Mouse (Mus musculus) liver, adult 2 months (tissue): ENCODE results near the gene Psmg3. TPM values are rescaled to one million over a fixed set of nuclear protein-coding genes. Genes with fewer than 3 reads are reported as not detected.
A peak's percentile ranks its signal among the peaks of the same experiment; 100 is the strongest.

Experiments
- DNase-seq: peaks from one replicate; pipeline ENCODE4 v3.0.0-alpha.2; 2011; ENCODE audit warnings: low read depth, low spot score; ENCODE audit errors: extremely low read depth
- H3K27ac ChIP-seq: fragments of 200-500 bp; replicated peaks from 2 replicates; pipeline ENCODE4 v1.5.1; 2012; ENCODE audit warnings: low read depth, mild to moderate bottlenecking, control low read depth, inconsistent platforms, low read length; ENCODE audit not compliant: insufficient read depth
- H3K27me3 ChIP-seq: fragments of 200-500 bp; 2 replicates; pipeline ENCODE4 v1.6.1; 2012; ENCODE audit warnings: mild to moderate bottlenecking, moderate library complexity, low read length, inconsistent platforms; ENCODE audit not compliant: control insufficient read depth, insufficient read depth
- H3K36me3 ChIP-seq: fragments of 200-500 bp; 2 replicates; pipeline ENCODE4 v1.6.1; 2012; ENCODE audit warnings: low read length, inconsistent platforms; ENCODE audit not compliant: control insufficient read depth, insufficient read depth
- H3K4me1 ChIP-seq: fragments of 200-500 bp; 2 replicates; pipeline ENCODE4 v1.6.1; 2011; ENCODE audit warnings: low read length; ENCODE audit not compliant: control insufficient read depth, insufficient read depth
- H3K4me3 ChIP-seq: fragments of 200-500 bp; 2 replicates; pipeline ENCODE4 v1.5.1; 2011; ENCODE audit warnings: low read depth, mild to moderate bottlenecking, control low read depth, low read length, moderate library complexity; ENCODE audit not compliant: insufficient read depth
- H3K79me2 ChIP-seq: fragments of 200-500 bp; 2 replicates; pipeline ENCODE4 v1.6.1; 2012; ENCODE audit warnings: inconsistent platforms, mild to moderate bottlenecking, low read length, moderate library complexity; ENCODE audit not compliant: control insufficient read depth, insufficient read depth
- H3K9ac ChIP-seq: fragments of 200-500 bp; 2 replicates; pipeline ENCODE4 v1.6.1; 2012; ENCODE audit warnings: low read depth, mild to moderate bottlenecking, control low read depth, inconsistent platforms, low read length
- CTCF ChIP-seq: fragments of 200-500 bp; IDR thresholded peaks from 2 replicates; pipeline ENCODE4 v1.5.1; 2011; ENCODE audit warnings: low read depth, low read length, control low read depth
- POLR2A ChIP-seq: fragments of 200-500 bp; IDR thresholded peaks from 2 replicates; pipeline ENCODE4 v1.6.1; 2011; ENCODE audit warnings: low read length, control low read depth; ENCODE audit not compliant: insufficient read depth; ENCODE audit errors: extremely low read depth
- WGBS: fragments of 180-500 bp; shearing (Covaris S2); methylation state at CpG from one replicate; pipeline ENCODE4 v1.1.7; 2018; 5-methylcytosine and 5-hydroxymethylcytosine counted together
- polyA plus RNA-seq: library from polyadenylated mRNA; depleted of rRNA; stranded (reverse); fragments of >200 nt; gene quantifications from 2 replicates; pipeline ENCODE4 v1.2.3, GENCODE M21; 2012
- total RNA-seq: library from RNA; depleted of rRNA; stranded (reverse); fragments of >200 nt; gene quantifications from 2 replicates; pipeline ENCODE4 v1.2.3, GENCODE M21; 2014

Psmg3 gene
- total and polyA plus RNA-seq, 2 experiments, result 11.1 to 28.8 TPM

GRCm38 (mm10) chr5:139829384-139829783 lies 2.7 kb upstream of the Psmg3 start:
- no peak overlapping the region for H3K27ac ChIP-seq
- TF ChIP-seq POLR2A (no peak), CTCF (no peak)
- H3K36me3 ChIP-seq, result no peaks in the 10 kb centered on the region
- no peak for DNase-seq
- WGBS, result 77% methylated on average over 13 of the region's 13 CpGs
- peaks cover 8% of the 10 kb centered on the region for H3K4me1 ChIP-seq
- no peak overlapping the region for H3K4me3 ChIP-seq
- H3K79me2 ChIP-seq, result peaks cover 14% of the 10 kb centered on the region; the same call in 1 of the 2 replicates
- H3K27me3 ChIP-seq, result no peaks in the 10 kb centered on the region
- no peak overlapping the region for H3K9ac ChIP-seq

- Histone ChIP-seq H3K4me3 (no peak overlapping the region), H3K27ac (no peak overlapping the region), H3K27me3 (no peaks in the 10 kb centered on the region), H3K4me1 (peaks cover 14% of the 10 kb centered on the region), H3K9ac (no peak overlapping the region), H3K36me3 (no peaks in the 10 kb centered on the region), H3K79me2 (peaks cover 14% of the 10 kb centered on the region; the same call in 1 of the 2 replicates)
- TF ChIP-seq CTCF (peak; percentile 12; the same call in 1 of the 2 replicates), POLR2A (no peak)
- DNase-seq, result no peak
- 97% methylated on average over 1 of the region's 1 CpGs for WGBS
Measured at GRCm38 (mm10) chr5:139827593-139827992, 908 bp upstream of the Psmg3 start.

GRCm38 (mm10) chr5:139825947-139826346 lies 738 bp downstream of the Psmg3 start:
- DNase-seq, result no peak
- no peaks in the 10 kb centered on the region for H3K36me3 ChIP-seq
- H3K4me3 ChIP-seq, result peak overlapping the region; percentile 90
- H3K4me1 ChIP-seq, result peaks cover 25% of the 10 kb centered on the region
- TF ChIP-seq POLR2A, result no peak
- TF ChIP-seq CTCF, result no peak
- WGBS, result 21% methylated on average over 11 of the region's 11 CpGs
- no peaks in the 10 kb centered on the region for H3K27me3 ChIP-seq
- no peak overlapping the region for H3K27ac ChIP-seq
- peak overlapping the region; percentile 85 for H3K9ac ChIP-seq
- peaks cover 14% of the 10 kb centered on the region; the same call in 1 of the 2 replicates for H3K79me2 ChIP-seq

- H3K4me1 ChIP-seq, result peaks cover 26% of the 10 kb centered on the region
- no peak overlapping the region for H3K9ac ChIP-seq
- no peak overlapping the region for H3K27ac ChIP-seq
- H3K79me2 ChIP-seq, result peaks cover 14% of the 10 kb centered on the region; the same call in 1 of the 2 replicates
- no peak for DNase-seq
- TF ChIP-seq CTCF (no peak), POLR2A (no peak)
- H3K36me3 ChIP-seq, result no peaks in the 10 kb centered on the region
- WGBS, result 93% methylated on average over 10 of the region's 10 CpGs
- H3K27me3 ChIP-seq, result no peaks in the 10 kb centered on the region
- H3K4me3 ChIP-seq, result no peak overlapping the region
Measured at GRCm38 (mm10) chr5:139824531-139824930, 2.2 kb downstream of the Psmg3 start.

DNA sequence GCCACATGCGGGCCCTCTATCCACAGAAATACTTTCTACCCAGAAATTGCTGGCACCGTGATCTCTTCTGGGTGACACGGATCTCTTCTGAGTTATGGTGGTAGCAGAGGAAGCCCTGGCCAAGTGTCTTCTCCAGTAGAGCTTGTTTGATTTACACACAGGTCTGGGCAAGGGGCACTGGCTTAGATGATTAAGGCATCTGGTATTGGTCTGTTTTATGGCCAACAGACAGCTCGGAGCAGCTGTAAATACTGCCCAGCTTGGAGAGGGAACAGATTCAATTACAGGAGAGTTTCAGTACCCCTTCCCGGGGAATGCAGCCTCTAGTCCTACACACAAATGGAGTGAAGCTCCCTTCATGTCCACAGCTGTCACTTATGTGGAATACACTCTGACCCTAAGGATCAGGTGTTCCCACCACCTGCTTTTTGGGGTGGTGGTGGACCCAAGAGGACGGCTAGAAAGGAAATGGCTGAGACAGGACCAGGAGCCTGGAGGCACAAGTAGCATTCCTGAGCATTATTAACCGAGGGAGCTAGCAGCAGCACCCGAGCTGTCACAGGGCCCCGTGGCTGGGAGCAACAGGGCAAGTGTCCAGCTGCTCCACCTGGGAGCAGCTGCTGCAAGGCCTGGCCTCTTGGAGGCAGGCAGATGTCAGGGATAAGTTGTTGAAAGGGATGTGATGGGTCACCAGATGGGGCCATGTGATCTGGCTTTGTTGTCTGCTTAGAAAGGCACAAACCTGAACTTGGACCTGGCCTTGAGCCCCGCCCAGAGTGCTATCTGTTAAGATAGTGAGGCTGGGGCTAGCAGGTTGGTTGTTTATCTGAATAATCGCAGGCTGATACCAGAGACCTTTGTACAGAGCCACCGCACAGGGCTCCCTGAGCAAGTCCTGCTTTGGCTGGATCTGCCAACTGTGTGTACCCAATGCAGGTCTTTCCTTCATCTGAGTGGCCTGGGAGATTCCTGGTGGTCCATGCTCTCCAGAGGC lies 4.9 kb downstream of the Psmg3 start:
- Histone ChIP-seq H3K4me3 (no peak overlapping the region), H3K4me1 (peaks cover 26% of the 10 kb centered on the region), H3K9ac (peak overlapping the region; percentile 45), H3K27me3 (no peaks in the 10 kb centered on the region), H3K27ac (peak overlapping the region; percentile 96), H3K36me3 (no peaks in the 10 kb centered on the region), H3K79me2 (peaks cover 14% of the 10 kb centered on the region; the same call in 1 of the 2 replicates)
- 31% methylated on average over 12 of the region's 12 CpGs for WGBS
- TF ChIP-seq CTCF (peak; percentile 20; the same call in 1 of the 2 replicates), POLR2A (0 out of 2 replicates have a peak, but pooled peaks have one; percentile 38)
- DNase-seq, result peak; percentile 100
